Mouse (Mus musculus) heart, embryonic 14.5 days (tissue): ENCODE data around the gene Lrrfip2. TPM values are rescaled to one million over a fixed set of nuclear protein-coding genes. Genes with fewer than 3 reads are reported as not detected.

ENCODE experiments used
- ATAC-seq: fragments of 200-750 bp; cut with Nextera tagmentation; 2 replicates; pipeline ENCODE4 v1.8.0; 2017; ENCODE audit warnings: low read depth, moderate TSS enrichment; ENCODE audit not compliant: insufficient number of reproducible peaks, insufficient read depth, low FRiP score
- H3K27ac ChIP-seq, 2 experiments: fragments of 200-500 bp in 1 of 2; fragments of 300-500 bp in 1 of 2; sonication (generic) in 1 of 2; replicated peaks in 1 of 2; 2 replicates each; pipeline ENCODE4 v1.5.1; 2012 to 2014; ENCODE audit warnings: low read depth in 2 of 2, low read length in 2 of 2, control low read depth in 1 of 2, mild to moderate bottlenecking in 1 of 2, mixed read lengths in 1 of 2; ENCODE audit not compliant: control insufficient read depth in 1 of 2, insufficient read depth in 1 of 2
- H3K27me3 ChIP-seq: fragments of 300-500 bp; sonication (generic); 2 replicates; pipeline ENCODE4 v1.6.1; 2014; ENCODE audit warnings: mild to moderate bottlenecking, low read length, control low read depth; ENCODE audit not compliant: control insufficient read depth, insufficient read depth
- H3K36me3 ChIP-seq: fragments of 300-500 bp; sonication (generic); 2 replicates; pipeline ENCODE4 v1.6.1; 2014; ENCODE audit warnings: mild to moderate bottlenecking, control low read depth, low read length, mixed read lengths; ENCODE audit not compliant: control insufficient read depth, insufficient read depth
- H3K4me1 ChIP-seq, 2 experiments: fragments of 200-500 bp in 1 of 2; fragments of 300-500 bp in 1 of 2; sonication (generic) in 1 of 2; 2 replicates each; pipeline ENCODE4 v1.6.1; 2012 to 2014; ENCODE audit warnings: low read length in 2 of 2, control low read depth in 1 of 2, mixed read lengths in 1 of 2; ENCODE audit not compliant: control insufficient read depth in 2 of 2, insufficient read depth in 2 of 2
- H3K4me2 ChIP-seq: fragments of 300-500 bp; sonication (generic); 2 replicates; pipeline ENCODE4 v1.6.1; 2014; ENCODE audit warnings: mild to moderate bottlenecking, low read length
- H3K4me3 ChIP-seq, 2 experiments: fragments of 200-500 bp in 1 of 2; fragments of 300-500 bp in 1 of 2; sonication (generic) in 1 of 2; 2 replicates each; pipeline ENCODE4 v1.5.1; 2012 to 2014; ENCODE audit warnings: low read length in 2 of 2, mild to moderate bottlenecking in 2 of 2, control low read depth in 1 of 2, low read depth in 1 of 2, moderate library complexity in 1 of 2; ENCODE audit not compliant: control insufficient read depth in 1 of 2, insufficient read depth in 1 of 2
- H3K9ac ChIP-seq: fragments of 300-500 bp; sonication (generic); 2 replicates; pipeline ENCODE4 v1.6.1; 2014; ENCODE audit warnings: mild to moderate bottlenecking, low read length
- H3K9me3 ChIP-seq: fragments of 300-500 bp; sonication (generic); 2 replicates; pipeline ENCODE4 v1.6.1; 2016; ENCODE audit warnings: low read length, control low read depth; ENCODE audit not compliant: control insufficient read depth
- WGBS: fragments of 180-500 bp; shearing (Covaris S2); extraction: QIAGEN DNeasy Blood & Tissue Kit; methylation state at CpG from one replicate; pipeline ENCODE4 v1.1.7; 2014; 5-methylcytosine and 5-hydroxymethylcytosine counted together
- polyA plus RNA-seq: library from polyadenylated mRNA; unstranded; fragments of >200 nt; fragmentation: Nextera tagmentation; extraction: Ambion mirVana; gene quantifications from 2 replicates; pipeline ENCODE4 v1.2.1, GENCODE M21; 2014

Lrrfip2 gene
- polyA plus RNA-seq, 1 experiment from 2014 or later, result 75.3 TPM

DNA sequence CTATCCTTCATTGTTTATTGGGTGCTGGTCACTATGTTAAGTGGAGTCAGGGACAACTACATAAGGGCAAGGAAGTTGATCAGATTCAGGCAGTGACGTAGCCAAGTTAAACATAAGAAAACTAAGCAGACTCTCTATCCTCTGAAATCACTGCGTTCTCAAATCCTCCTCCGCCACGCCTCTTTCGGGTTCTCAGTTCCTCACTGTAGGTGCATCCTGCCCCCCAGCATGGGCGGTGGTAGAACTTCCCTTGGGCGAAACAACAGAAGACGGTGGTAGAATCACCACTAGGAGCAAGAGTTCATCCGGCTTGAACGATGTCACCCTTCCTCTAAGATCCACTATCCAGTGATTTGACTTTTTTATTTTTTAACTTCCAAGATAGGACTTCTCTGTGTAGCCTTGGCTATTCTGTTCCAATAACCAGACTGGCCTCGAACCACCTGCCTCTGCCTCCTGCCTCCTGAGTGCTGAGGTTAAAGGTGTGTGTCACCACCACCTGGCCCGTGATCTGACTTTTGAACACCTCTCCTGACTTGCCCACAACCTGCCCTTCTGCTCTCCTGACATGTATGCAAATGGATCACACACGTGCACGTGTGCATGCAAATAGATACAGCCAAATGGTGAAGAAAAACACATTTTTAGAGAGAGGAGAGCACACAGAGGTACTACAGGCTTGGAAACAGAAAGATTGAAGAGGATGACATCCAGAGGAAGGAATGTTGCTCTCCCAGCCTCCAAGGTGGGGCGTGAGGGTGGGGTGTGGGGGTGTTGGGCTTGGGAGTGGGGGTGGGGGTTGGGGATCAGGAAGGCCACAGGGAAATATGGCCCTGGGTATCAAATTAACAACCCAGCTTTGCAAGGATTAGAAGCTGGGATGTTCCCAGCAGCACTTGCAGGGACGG is 20.7 kb upstream of the Lrrfip2 start:
- Histone ChIP-seq H3K4me2 (no peak overlapping the region), H3K4me3 (no peak overlapping the region), H3K4me1 (peaks cover 18 to 25% of the 10 kb centered on the region in 2 experiments), H3K36me3 (no peaks in the 10 kb centered on the region), H3K27me3 (no peaks in the 10 kb centered on the region), H3K9ac (no peak overlapping the region), H3K9me3 (no peaks in the 10 kb centered on the region), H3K27ac (no peak overlapping the region)
- 82% methylated on average over 16 of the region's 16 CpGs for WGBS
- no peak for ATAC-seq

DNA sequence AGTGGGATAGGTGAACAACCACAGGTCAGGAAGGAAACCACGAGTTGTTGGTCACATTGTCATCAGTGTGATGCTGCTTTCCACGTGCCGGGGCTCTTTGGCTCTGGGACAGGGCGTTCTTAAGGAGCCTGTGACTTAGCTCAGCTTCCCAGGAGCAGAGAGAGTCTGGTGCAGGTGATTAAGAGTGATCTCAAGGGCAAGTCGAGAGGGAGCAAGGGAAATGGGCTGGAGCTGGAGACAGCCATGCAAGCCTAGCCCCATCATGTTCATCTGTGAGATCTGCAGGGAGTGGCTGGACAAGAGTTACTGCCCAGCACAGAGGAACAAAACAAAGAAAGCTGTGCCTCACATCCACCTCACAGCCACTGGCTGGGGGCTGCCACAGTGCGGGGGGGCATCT is 19.8 kb upstream of the Lrrfip2 start:
- no peaks in the 10 kb centered on the region for H3K36me3 ChIP-seq
- no peak overlapping the region for H3K4me2 ChIP-seq
- WGBS, result 59% methylated on average over 6 of the region's 6 CpGs
- ATAC-seq, result no peak
- peaks cover 17 to 25% of the 10 kb centered on the region in 2 experiments for H3K4me1 ChIP-seq
- H3K27me3 ChIP-seq, result no peaks in the 10 kb centered on the region
- no peaks in the 10 kb centered on the region for H3K9me3 ChIP-seq
- no peak overlapping the region for H3K27ac ChIP-seq
- no peak overlapping the region for H3K4me3 ChIP-seq
- H3K9ac ChIP-seq, result no peak overlapping the region

DNA sequence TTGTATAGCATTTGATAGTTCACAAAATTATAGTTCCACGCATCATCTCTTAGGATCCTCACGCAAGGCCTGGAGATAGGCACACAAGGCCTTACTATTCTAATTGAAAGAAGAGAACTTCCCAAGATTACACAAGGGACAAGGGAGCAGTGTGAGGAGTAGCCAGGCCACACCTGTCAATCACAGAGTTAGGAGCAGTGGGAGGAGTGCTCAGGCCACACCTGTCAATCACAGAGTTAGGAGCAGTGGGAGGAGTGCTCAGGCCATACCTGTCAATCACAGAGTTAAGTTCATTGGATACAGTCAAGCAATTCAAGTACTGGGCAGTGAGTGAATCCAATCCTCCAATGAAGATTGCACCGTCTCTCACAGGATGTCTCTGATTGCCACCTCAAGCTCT is 17.0 kb upstream of the Lrrfip2 start:
- no peaks in the 10 kb centered on the region for H3K27me3 ChIP-seq
- WGBS, result 85% methylated on average over 3 of the region's 3 CpGs
- H3K9ac ChIP-seq, result no peak overlapping the region
- H3K4me2 ChIP-seq, result no peak overlapping the region
- no peak overlapping the region for H3K27ac ChIP-seq
- no peaks in the 10 kb centered on the region for H3K36me3 ChIP-seq
- peaks cover 8% of the 10 kb centered on the region in 2 experiments for H3K4me1 ChIP-seq
- no peak for ATAC-seq
- H3K4me3 ChIP-seq, result no peak overlapping the region
- no peaks in the 10 kb centered on the region for H3K9me3 ChIP-seq

DNA sequence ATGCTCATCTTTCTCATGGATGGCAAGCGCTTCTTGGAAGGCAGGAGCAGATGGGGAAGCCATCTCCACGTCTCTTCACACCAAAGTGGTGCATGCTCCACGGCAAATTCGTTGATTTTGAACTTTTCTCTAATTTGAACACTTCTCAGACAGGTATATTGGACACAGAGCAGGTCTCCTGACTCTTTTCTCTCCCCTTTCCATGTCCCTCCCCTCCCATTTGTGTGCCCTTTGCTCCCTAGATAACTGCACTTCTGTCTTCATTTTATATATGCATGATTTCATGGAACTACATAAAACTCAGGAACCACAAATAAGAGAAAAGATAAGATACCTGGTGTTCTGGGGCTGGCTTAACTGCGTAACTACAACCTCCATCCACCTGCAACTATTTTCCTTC is 14.1 kb upstream of the Lrrfip2 start:
- 86% methylated on average over 5 of the region's 5 CpGs for WGBS
- H3K4me1 ChIP-seq, result peaks cover 2 to 9% of the 10 kb centered on the region in 2 experiments; a peak in 2 of 4 replicates
- no peaks in the 10 kb centered on the region for H3K27me3 ChIP-seq
- H3K36me3 ChIP-seq, result no peaks in the 10 kb centered on the region
- no peak overlapping the region for H3K4me2 ChIP-seq
- H3K9me3 ChIP-seq, result no peaks in the 10 kb centered on the region
- ATAC-seq, result no peak
- no peak overlapping the region for H3K4me3 ChIP-seq
- H3K9ac ChIP-seq, result no peak overlapping the region
- no peak overlapping the region for H3K27ac ChIP-seq

DNA sequence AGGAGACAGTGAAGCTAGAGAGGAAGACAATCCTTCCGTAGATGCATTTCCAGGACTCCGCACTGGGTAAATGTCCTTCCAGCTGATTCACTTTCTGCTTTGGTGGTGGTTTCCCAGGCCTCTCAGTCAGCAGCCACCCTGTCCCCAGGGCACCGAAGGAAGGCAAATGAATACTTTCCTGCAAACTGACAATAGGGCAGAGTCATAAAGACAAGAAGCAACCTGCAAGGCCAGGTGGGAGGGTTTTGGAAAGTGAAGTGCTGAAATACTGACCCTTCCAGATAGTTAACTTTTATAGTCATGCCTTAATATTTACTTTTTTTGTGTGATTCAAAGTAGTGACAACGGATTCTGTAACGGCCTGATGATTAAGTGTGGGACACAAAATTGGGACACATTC is 13.5 kb upstream of the Lrrfip2 start:
- no peak for ATAC-seq
- H3K4me2 ChIP-seq, result no peak overlapping the region
- no peaks in the 10 kb centered on the region for H3K9me3 ChIP-seq
- H3K4me3 ChIP-seq, result no peak overlapping the region
- no peaks in the 10 kb centered on the region for H3K36me3 ChIP-seq
- no peaks in the 10 kb centered on the region for H3K27me3 ChIP-seq
- peaks cover 2 to 9% of the 10 kb centered on the region in 2 experiments; a peak in 2 of 4 replicates for H3K4me1 ChIP-seq
- 92% methylated on average over 5 of the region's 5 CpGs for WGBS
- no peak overlapping the region for H3K27ac ChIP-seq
- no peak overlapping the region for H3K9ac ChIP-seq

DNA sequence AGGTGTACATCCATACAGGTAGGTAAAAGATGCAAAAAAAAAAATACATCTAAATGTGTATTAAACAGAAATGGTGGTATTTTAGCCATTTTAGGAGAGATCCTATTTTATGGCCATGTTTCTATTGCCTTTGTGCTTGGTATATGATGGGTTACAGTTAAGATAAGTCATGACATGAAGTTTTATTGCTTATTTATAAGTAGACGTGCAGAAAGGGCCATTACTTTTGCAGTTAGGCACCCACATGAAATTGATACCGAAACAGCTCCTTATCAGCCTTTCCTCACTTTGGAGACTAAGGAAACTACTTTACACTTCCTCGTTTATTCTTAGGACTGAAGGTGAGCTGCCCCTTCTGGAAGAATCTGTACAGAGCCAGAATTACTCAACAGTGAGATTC is 9.5 kb upstream of the Lrrfip2 start:
- WGBS, result 54% methylated on average over 3 of the region's 3 CpGs
- Histone ChIP-seq H3K4me2 (no peak overlapping the region), H3K27ac (no peak overlapping the region), H3K36me3 (no peaks in the 10 kb centered on the region), H3K9ac (no peak overlapping the region), H3K4me1 (peaks cover 0 to 9% of the 10 kb centered on the region in 2 experiments; a peak in 1 of 4 replicates), H3K27me3 (no peaks in the 10 kb centered on the region), H3K9me3 (no peaks in the 10 kb centered on the region), H3K4me3 (no peak overlapping the region)
- ATAC-seq, result no peak

DNA sequence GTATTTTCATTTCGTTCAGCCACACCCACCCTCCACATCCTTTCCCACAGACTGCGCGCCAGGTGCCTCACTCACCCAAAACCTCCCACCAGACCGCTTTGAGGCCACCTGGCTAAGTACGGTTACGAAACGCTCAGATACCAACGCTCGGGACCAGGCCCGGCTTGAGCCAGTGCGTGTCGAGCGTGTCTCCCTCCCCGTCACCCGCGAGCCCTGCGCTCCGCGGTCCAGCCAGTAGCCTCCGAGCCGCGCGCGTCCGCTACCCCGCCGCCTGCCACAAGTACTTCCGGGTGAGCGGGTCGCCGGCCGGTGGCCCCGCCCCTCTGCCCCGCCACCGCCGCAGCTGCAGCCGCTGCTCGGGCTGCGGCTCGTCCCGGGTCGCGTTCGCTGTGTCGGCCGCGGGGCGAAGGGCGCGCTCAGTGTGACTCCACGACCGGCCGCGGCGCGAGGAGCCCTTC is 431 bp downstream of the Lrrfip2 start:
- H3K4me1 ChIP-seq, result peaks cover 2 to 40% of the 10 kb centered on the region in 2 experiments; a peak in 3 of 4 replicates
- H3K4me3 ChIP-seq, result peak overlapping the region; percentile 81 to 87
- H3K9ac ChIP-seq, result peak overlapping the region; percentile 96
- WGBS, result under 1% methylated on average over 55 of the region's 56 CpGs
- peak; percentile 90 for ATAC-seq
- peak overlapping the region; percentile 94 for H3K4me2 ChIP-seq
- no peaks in the 10 kb centered on the region for H3K9me3 ChIP-seq
- H3K27ac ChIP-seq, result peak overlapping the region; percentile 89 to 93
- H3K36me3 ChIP-seq, result peaks cover 4% of the 10 kb centered on the region; the same call in 1 of the 2 replicates
- no peaks in the 10 kb centered on the region for H3K27me3 ChIP-seq
